Mouse (Mus musculus): ENCODE results near the gene Dpf2.

DNA sequence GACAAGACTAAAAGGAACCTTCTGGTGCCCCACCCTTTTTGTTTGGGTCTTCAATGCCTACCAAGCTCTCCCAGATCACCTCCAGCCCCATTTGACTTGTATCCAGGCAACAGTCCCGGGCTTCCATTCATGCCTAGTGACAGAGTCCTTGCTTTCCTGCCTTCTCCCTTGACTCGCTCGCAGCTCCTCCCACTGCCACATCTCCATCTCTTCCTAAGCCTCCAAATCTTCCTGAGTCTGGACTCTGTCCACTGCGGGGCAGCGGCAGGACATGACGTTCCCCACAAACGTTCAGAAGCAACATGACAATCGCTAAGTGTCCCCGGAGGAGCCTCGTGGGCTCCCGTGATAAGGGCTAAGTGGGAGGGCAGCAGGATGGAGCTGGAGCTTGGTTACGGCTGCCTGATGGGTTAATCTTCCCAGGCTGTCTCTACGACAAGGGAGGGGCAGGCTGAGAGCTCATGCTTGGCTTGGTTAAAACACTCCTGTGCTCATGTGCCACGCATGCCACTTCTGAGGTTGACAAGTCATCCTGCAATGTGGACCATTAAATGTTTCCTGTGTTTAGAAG is 25.1 kb upstream of the Dpf2 start:
- TF ChIP-seq CTCF (IDR thresholded peaks at IDR 0.05; ENCODE audit: insufficient read depth, low read length) (no peak), POLR2A (IDR thresholded peaks at IDR 0.05; ENCODE audit: borderline replicate concordance, extremely low read depth, low read depth, low read length) (peak; percentile 32; the same call in 1 of the 2 replicates)
